Mouse (Mus musculus): ENCODE measurements around the gene Lmntd1. TPM values are rescaled to one million over a fixed set of nuclear protein-coding genes. Genes with fewer than 3 reads are reported as not detected.

Gene Lmntd1
- polyA plus RNA-seq, 1 experiment from 2014 or later: 0.50 TPM

DNA sequence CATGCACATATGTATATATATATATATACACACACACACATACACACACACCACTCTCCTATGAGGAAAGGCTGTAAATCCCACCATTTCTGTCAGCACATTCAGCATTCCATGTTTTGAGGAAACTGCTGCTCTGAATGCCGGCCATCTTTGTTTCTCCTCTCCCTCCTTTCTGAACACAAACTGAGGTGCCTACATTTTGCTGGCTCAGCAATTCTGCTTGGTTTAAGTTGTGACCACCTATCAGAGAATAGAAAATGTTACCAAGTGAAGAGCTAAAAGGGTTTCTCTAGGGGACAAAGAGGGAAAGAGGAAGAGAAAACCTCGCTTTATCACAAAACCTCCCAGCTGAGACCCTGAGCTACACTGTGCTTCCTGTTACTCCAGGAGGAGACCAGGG lies 20.3 kb upstream of the Lmntd1 start:
- no peak for ATAC-seq (ENCODE audit: low FRiP score, low read depth)

DNA sequence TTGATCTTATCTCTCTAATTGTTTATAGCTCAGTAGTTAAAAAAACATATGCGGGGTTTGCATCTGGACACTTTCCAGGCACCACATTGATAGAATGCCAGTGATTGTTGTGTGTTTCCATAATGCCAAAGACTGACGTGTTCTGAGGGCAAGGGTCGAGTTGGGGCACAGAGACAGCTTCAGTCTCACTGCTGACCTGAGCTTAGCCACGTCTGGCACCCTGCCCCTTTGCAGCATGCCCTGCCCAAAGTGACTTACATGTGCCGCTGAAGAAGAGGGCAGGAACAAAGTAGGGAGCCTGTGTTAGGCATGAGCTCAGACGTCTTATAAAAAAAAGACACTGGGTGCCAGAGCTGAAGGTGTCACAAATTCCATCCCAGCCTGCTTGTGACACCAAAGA lies 16.1 kb upstream of the Lmntd1 start:
- Histone ChIP-seq H3K9me3 (no peaks in the 10 kb centered on the region), H3K4me2 (replicated peaks) (no peak overlapping the region), H3K27ac (no peak overlapping the region), H3K9ac (no peak overlapping the region), H3K4me3 (no peak overlapping the region), H3K36me3 (no peaks in the 10 kb centered on the region), H3K4me1 (0 out of 2 replicates have a peak, but pooled peaks cover 4% of the 10 kb centered on the region), H3K27me3 (no peaks in the 10 kb centered on the region)
- 64% methylated on average over 6 of the region's 6 CpGs for WGBS
- ATAC-seq (ENCODE audit: low FRiP score, low read depth): no peak

More for the DNA sequence above, 20.3 kb upstream of the Lmntd1 start:
- peaks cover 4% of the 10 kb centered on the region; the same call in 1 of the 2 replicates for H3K9me3 ChIP-seq
- no peak overlapping the region for H3K4me3 ChIP-seq
- 77% methylated on average over 2 of the region's 2 CpGs for WGBS
- H3K27ac ChIP-seq: no peak overlapping the region
- no peak overlapping the region for H3K4me2 ChIP-seq (replicated peaks)
- no peaks in the 10 kb centered on the region for H3K27me3 ChIP-seq
- peaks cover 6% of the 10 kb centered on the region for H3K4me1 ChIP-seq
- H3K9ac ChIP-seq: no peak overlapping the region
- no peaks in the 10 kb centered on the region for H3K36me3 ChIP-seq

- H3K36me3 ChIP-seq: no peaks in the 10 kb centered on the region
- H3K4me2 ChIP-seq (replicated peaks): no peak overlapping the region
- H3K27me3 ChIP-seq: no peaks in the 10 kb centered on the region
- no peak overlapping the region for H3K4me3 ChIP-seq
- 79% methylated on average over 4 of the region's 4 CpGs for WGBS
- 0 out of 2 replicates have a peak, but pooled peaks cover 2% of the 10 kb centered on the region for H3K4me1 ChIP-seq
- no peaks in the 10 kb centered on the region for H3K9me3 ChIP-seq
- no peak for ATAC-seq (ENCODE audit: low FRiP score, low read depth)
- H3K9ac ChIP-seq: no peak overlapping the region
- H3K27ac ChIP-seq: no peak overlapping the region
These were observed 9.0 kb upstream of the Lmntd1 start for GRCm38 (mm10) chr6:145623141-145623540.

DNA sequence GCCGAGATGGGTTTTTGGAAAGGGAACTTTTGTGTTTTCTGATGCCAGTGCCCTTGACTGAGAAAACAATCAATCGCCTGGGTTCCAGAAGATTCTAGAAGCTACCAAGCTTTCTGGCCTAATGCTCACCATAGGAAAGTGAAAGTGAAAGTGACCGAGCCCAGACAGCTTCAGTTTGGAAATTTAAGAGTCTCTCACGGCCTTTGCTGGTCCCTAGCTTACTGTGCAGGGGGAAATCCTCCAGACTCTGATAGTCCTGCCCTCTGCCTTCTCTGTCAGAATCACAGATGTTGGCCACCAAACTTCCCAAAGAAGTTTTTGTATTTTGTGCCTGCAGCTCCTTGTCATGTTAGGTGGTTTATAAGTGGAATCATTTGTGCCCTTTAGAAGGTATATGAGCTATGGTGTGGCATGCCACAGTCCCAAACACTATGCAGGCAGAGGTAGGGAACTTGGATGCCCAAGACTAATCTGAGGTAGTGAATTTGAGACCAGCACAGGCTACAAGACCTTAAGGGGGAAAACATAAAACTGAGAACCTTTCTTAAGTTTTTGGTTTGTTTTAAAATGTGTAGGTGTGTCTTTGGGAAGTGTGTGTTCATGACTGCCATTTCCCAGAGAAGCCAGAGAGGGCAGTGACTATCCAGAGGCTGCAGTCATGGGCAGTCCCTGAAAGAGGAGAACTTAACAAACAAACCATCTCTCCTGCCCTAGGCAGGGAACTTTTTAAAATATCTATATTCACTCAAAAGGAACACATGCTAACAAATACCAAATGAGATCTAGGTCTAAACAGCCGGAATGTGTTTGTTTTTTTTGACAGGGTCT lies 2.5 kb upstream of the Lmntd1 start:
- no peak overlapping the region for H3K4me3 ChIP-seq
- H3K9me3 ChIP-seq: no peaks in the 10 kb centered on the region
- H3K27ac ChIP-seq: no peak overlapping the region
- H3K4me2 ChIP-seq (replicated peaks): no peak overlapping the region
- H3K9ac ChIP-seq: no peak overlapping the region
- WGBS: 78% methylated on average over 5 of the region's 5 CpGs
- no peaks in the 10 kb centered on the region for H3K36me3 ChIP-seq
- ATAC-seq (ENCODE audit: low FRiP score, low read depth): no peak
- peaks cover 8% of the 10 kb centered on the region; the same call in 1 of the 2 replicates for H3K4me1 ChIP-seq
- no peaks in the 10 kb centered on the region for H3K27me3 ChIP-seq

GRCm38 (mm10) chr6:145615666-145616210 lies 1.6 kb upstream of the Lmntd1 start, which contains the start of gene Tuba3b:
TSS of gene Tuba3b (plus strand) at chr6:145615757.
- no peak within 1 kb of the TSS for H3K4me2 ChIP-seq (replicated peaks)
- no peak within 1 kb of the TSS for H3K4me3 ChIP-seq
- WGBS: 95% methylated on average over 31 of the region's 31 CpGs
- H3K27me3 ChIP-seq: no peaks in the 10 kb centered on the region
- no peak within 1 kb of the TSS for H3K27ac ChIP-seq
- no peak within 1 kb of the TSS for H3K9ac ChIP-seq
- H3K4me1 ChIP-seq: peaks cover 8% of the 10 kb centered on the region; the same call in 1 of the 2 replicates
- ATAC-seq (ENCODE audit: low FRiP score, low read depth): no peak
- H3K9me3 ChIP-seq: no peaks in the 10 kb centered on the region
- no peaks in the 10 kb centered on the region for H3K36me3 ChIP-seq

DNA sequence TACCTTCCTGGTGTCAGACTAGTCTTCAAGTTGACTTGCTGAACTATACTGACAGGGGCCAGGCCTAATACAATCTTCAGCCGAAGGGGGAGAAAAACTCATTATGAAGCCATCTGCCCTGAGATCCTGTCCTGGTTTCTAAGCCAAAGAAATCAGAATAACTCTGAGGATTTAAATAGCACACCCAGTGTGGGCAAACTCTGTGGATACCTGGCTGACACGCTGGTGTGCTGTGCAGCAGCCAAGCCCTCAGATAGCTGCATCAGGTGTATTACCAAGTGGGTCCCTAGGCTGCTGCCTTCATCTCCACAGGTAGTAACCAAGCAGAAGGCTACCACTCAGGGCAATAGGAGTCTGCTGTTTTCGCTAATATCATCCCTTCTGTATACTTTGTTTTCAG lies 1.5 kb downstream of the Lmntd1 start:
- H3K27me3 ChIP-seq: no peaks in the 10 kb centered on the region
- no peak overlapping the region for H3K9ac ChIP-seq
- WGBS: 88% methylated on average over 3 of the region's 3 CpGs
- H3K4me3 ChIP-seq: no peak overlapping the region
- no peak overlapping the region for H3K27ac ChIP-seq
- no peak for ATAC-seq (ENCODE audit: low FRiP score, low read depth)
- peaks cover 12% of the 10 kb centered on the region; the same call in 1 of the 2 replicates for H3K4me1 ChIP-seq
- H3K9me3 ChIP-seq: no peaks in the 10 kb centered on the region
- no peak overlapping the region for H3K4me2 ChIP-seq (replicated peaks)
- no peaks in the 10 kb centered on the region for H3K36me3 ChIP-seq

DNA sequence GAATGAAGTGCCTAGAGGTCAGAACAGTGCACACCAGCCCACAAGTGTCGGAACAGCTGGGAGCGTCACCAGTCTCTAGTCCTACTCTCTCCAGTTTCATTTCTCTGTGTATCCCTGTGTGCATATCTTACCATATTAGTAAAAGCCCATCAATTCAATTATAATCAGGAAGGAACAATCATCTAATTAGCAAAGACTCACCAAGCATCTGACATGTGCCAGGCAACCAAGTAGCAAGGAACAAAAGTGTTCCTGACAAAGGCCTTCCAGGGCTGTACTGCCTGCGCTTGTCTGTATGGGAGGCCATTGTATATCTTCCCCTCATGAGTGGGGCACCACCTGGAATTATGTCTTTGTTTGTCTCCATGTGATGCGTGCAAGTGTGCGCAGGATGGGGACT lies 3.2 kb downstream of the Lmntd1 start:
- no peaks in the 10 kb centered on the region for H3K27me3 ChIP-seq
- no peaks in the 10 kb centered on the region for H3K36me3 ChIP-seq
- no peaks in the 10 kb centered on the region for H3K9me3 ChIP-seq
- peaks cover 17% of the 10 kb centered on the region for H3K4me1 ChIP-seq
- H3K4me3 ChIP-seq: no peak overlapping the region
- H3K9ac ChIP-seq: no peak overlapping the region
- WGBS: 91% methylated on average over 5 of the region's 5 CpGs
- no peak overlapping the region for H3K4me2 ChIP-seq (replicated peaks)
- no peak overlapping the region for H3K27ac ChIP-seq
- no peak for ATAC-seq (ENCODE audit: low FRiP score, low read depth)

GRCm38 (mm10) chr6:145608693-145609092 lies 5.4 kb downstream of the Lmntd1 start:
- no peaks in the 10 kb centered on the region for H3K9me3 ChIP-seq
- H3K27me3 ChIP-seq: no peaks in the 10 kb centered on the region
- 83% methylated on average over 5 of the region's 5 CpGs for WGBS
- H3K4me2 ChIP-seq (replicated peaks): no peak overlapping the region
- H3K9ac ChIP-seq: no peak overlapping the region
- peaks cover 31% of the 10 kb centered on the region for H3K4me1 ChIP-seq
- no peaks in the 10 kb centered on the region for H3K36me3 ChIP-seq
- no peak for ATAC-seq (ENCODE audit: low FRiP score, low read depth)
- H3K27ac ChIP-seq: 0 out of 2 replicates have a peak overlapping the region, but pooled peaks have one; percentile 15
- no peak overlapping the region for H3K4me3 ChIP-seq

DNA sequence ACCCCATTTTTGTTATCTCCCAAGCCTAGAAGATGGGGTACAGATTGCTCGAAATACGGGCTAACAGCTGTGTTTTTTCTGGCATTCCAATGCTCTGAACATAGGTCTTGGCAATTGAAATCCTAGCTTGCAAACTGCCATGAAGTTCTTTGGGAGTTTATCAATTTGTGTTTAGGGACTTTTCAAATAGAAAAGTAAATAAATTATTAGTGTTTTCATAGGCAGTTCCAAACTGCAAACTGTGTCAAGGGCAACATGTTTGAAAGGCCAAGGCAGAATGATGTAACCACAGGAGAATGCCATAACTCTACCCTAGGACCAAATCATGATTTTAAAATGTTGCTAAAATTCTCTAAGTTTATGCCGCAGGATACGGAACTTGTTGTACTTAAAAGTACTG lies 6.4 kb downstream of the Lmntd1 start:
- H3K4me1 ChIP-seq: peaks cover 31% of the 10 kb centered on the region
- no peak for ATAC-seq (ENCODE audit: low FRiP score, low read depth)
- H3K36me3 ChIP-seq: no peaks in the 10 kb centered on the region
- WGBS: 76% methylated on average over 4 of the region's 4 CpGs
- H3K4me2 ChIP-seq (replicated peaks): no peak overlapping the region
- no peaks in the 10 kb centered on the region for H3K27me3 ChIP-seq
- H3K27ac ChIP-seq: no peak overlapping the region
- H3K9me3 ChIP-seq: no peaks in the 10 kb centered on the region
- no peak overlapping the region for H3K9ac ChIP-seq
- no peak overlapping the region for H3K4me3 ChIP-seq

DNA sequence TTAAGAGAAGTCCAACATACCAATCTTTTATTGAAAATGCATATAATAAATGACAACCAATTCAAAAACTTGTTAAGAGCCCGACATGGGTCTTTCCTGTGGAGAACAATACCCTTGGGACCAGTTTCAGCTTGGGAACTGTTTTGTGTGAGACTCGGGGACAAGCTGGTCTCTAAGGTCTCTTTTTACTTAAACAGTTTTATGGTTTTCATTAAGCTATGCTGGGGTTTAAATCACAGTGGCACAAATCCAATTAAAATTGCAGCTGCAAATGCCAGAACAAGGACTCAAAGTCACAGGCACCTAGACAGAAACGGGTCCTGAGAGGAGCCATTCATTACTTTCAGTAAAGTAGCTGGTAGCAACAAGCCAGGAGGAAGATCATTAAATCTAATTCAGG lies 8.9 kb downstream of the Lmntd1 start:
- Histone ChIP-seq H3K4me2 (replicated peaks) (0 out of 2 replicates have a peak overlapping the region, but pooled peaks have one; percentile 9), H3K27ac (no peak overlapping the region), H3K27me3 (peaks cover 4% of the 10 kb centered on the region; the same call in 1 of the 2 replicates), H3K9me3 (0 out of 2 replicates have a peak, but pooled peaks cover 6% of the 10 kb centered on the region), H3K4me1 (peaks cover 49% of the 10 kb centered on the region), H3K36me3 (no peaks in the 10 kb centered on the region), H3K4me3 (no peak overlapping the region), H3K9ac (no peak overlapping the region)
- ATAC-seq (ENCODE audit: low FRiP score, low read depth): peak; percentile 52; the same call in 1 of the 2 replicates
- WGBS: 7% methylated on average over 3 of the region's 3 CpGs

- Histone ChIP-seq H3K4me2 (replicated peaks) (0 out of 2 replicates have a peak overlapping the region, but pooled peaks have one; percentile 9), H3K9me3 (0 out of 2 replicates have a peak, but pooled peaks cover 6% of the 10 kb centered on the region), H3K9ac (no peak overlapping the region), H3K36me3 (no peaks in the 10 kb centered on the region), H3K4me3 (no peak overlapping the region), H3K27me3 (peaks cover 4% of the 10 kb centered on the region; the same call in 1 of the 2 replicates), H3K4me1 (peaks cover 49% of the 10 kb centered on the region), H3K27ac (no peak overlapping the region)
- no peak for ATAC-seq (ENCODE audit: low FRiP score, low read depth)
- WGBS: 19% methylated on average over 4 of the region's 4 CpGs
These were observed 9.5 kb downstream of the Lmntd1 start for GRCm38 (mm10) chr6:145604648-145605047.

DNA sequence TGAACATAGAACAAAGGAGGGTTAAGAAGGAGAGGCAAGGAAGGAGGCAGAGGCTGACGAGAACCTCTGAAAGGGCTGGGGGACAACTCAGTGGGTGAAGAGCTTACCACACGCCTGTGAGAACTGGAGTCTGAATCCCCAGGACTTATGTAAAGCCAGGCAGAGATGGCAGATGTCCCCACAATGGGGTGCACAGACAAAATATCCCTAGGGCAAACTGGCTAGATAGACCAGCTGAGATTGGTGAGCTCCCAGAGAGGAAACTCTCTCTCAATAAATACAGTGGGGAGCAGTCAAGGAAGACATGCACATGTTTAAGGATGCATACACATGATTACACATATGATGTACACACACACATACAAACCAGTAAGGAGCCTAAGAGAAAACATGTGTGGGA lies 10.0 kb downstream of the Lmntd1 start:
- peaks cover 51% of the 10 kb centered on the region for H3K4me1 ChIP-seq
- ATAC-seq (ENCODE audit: low FRiP score, low read depth): no peak
- H3K4me3 ChIP-seq: no peak overlapping the region
- H3K27ac ChIP-seq: 0 out of 2 replicates have a peak overlapping the region, but pooled peaks have one; percentile 22
- no peak overlapping the region for H3K9ac ChIP-seq
- peaks cover 4% of the 10 kb centered on the region; the same call in 1 of the 2 replicates for H3K27me3 ChIP-seq
- WGBS: 36% methylated on average over 2 of the region's 2 CpGs
- no peak overlapping the region for H3K4me2 ChIP-seq (replicated peaks)
- no peaks in the 10 kb centered on the region for H3K36me3 ChIP-seq
- 0 out of 2 replicates have a peak, but pooled peaks cover 6% of the 10 kb centered on the region for H3K9me3 ChIP-seq
